Mouse (Mus musculus) midbrain, embryonic 14.5 days (tissue): ENCODE measurements around the gene Mymk. TPM values are rescaled to one million over a fixed set of nuclear protein-coding genes. Genes with fewer than 3 reads are reported as not detected.

Experiments used
- ATAC-seq: fragments of 200-750 bp; cut with Nextera tagmentation; 2 replicates; pipeline ENCODE4 v1.8.0; 2017; ENCODE audit warnings: moderate number of reproducible peaks, moderate library complexity; ENCODE audit not compliant: low FRiP score, low TSS enrichment
- DNase-seq: peaks from one replicate; pipeline ENCODE4 v3.0.0-alpha.2; 2015
- H3K27ac ChIP-seq: fragments of 300-500 bp; sonication (generic); replicated peaks from 2 replicates; pipeline ENCODE4 v1.5.1; 2014; ENCODE audit warnings: mild to moderate bottlenecking, low read depth, low read length, moderate library complexity
- H3K27me3 ChIP-seq: fragments of 300-500 bp; sonication (generic); 2 replicates; pipeline ENCODE4 v1.6.1; 2014; ENCODE audit warnings: low read length, control low read depth, mixed read lengths; ENCODE audit not compliant: control insufficient read depth, insufficient read depth
- H3K36me3 ChIP-seq: fragments of 300-500 bp; sonication (generic); 2 replicates; pipeline ENCODE4 v1.6.1; 2014; ENCODE audit warnings: low read length, control low read depth; ENCODE audit not compliant: control insufficient read depth, insufficient read depth
- H3K4me1 ChIP-seq: fragments of 300-500 bp; sonication (generic); 2 replicates; pipeline ENCODE4 v1.6.1; 2014; ENCODE audit warnings: mild to moderate bottlenecking, antibody characterized with exemption, low read length, control low read depth; ENCODE audit not compliant: control insufficient read depth, insufficient read depth
- H3K4me2 ChIP-seq: fragments of 300-500 bp; sonication (generic); 2 replicates; pipeline ENCODE4 v1.6.1; 2014; ENCODE audit warnings: mild to moderate bottlenecking, low read length, moderate library complexity
- H3K4me3 ChIP-seq: fragments of 300-500 bp; sonication (generic); replicated peaks from 2 replicates; pipeline ENCODE4 v1.5.1; 2014; ENCODE audit warnings: low read depth, low read length
- H3K9ac ChIP-seq: fragments of 300-500 bp; sonication (generic); replicated peaks from 2 replicates; pipeline ENCODE4 v1.6.1; 2014; ENCODE audit warnings: mild to moderate bottlenecking, low read length, moderate library complexity
- H3K9me3 ChIP-seq: fragments of 300-500 bp; sonication (generic); 2 replicates; pipeline ENCODE4 v1.6.1; 2016; ENCODE audit warnings: low read length, control low read depth, mixed read lengths; ENCODE audit not compliant: control insufficient read depth
- WGBS: fragments of 180-500 bp; shearing (Covaris S2); extraction: QIAGEN DNeasy Blood & Tissue Kit; methylation state at CpG from one replicate; pipeline ENCODE4 v1.1.7; 2014; 5-methylcytosine and 5-hydroxymethylcytosine counted together
- polyA plus RNA-seq: library from polyadenylated mRNA; unstranded; fragments of >200 nt; fragmentation: Nextera tagmentation; extraction: Ambion mirVana; gene quantifications from 2 replicates; pipeline ENCODE4 v1.2.1, GENCODE M21; 2014

The Mymk gene
- polyA plus RNA-seq: not detected in 2 replicates

DNA sequence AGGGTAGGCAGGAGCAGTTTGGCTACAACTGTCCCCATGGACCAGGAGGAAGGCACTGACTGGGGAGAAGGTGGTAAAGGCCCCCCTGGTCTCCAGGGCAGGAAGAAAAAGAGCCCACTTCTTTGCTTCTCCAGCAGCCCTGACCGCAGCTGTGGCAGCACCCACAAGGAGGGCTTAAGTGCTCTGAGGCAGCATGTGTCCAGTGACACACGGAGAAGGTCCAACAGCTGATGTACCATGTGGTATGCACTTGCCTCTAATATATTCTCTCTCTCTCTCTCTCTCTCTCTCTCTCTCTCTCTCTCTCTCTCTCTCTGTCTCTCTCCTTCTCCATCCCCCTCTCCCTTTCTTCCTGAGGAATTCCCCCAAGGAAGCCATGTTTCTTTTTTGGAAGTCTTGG lies at the start of gene Mymk:
Gene Mymk (minus strand): TSS at position 202 of the 400 bp plus-strand sequence.
- no peak for DNase-seq
- no peaks in the 10 kb centered on the region for H3K27me3 ChIP-seq
- no peaks in the 10 kb centered on the region for H3K9me3 ChIP-seq
- ATAC-seq: no peak
- H3K36me3 ChIP-seq: no peaks in the 10 kb centered on the region
- H3K27ac ChIP-seq: no peak within 1 kb of the TSS
- no peak within 1 kb of the TSS for H3K4me3 ChIP-seq
- no peak within 1 kb of the TSS for H3K9ac ChIP-seq
- H3K4me1 ChIP-seq: no peaks in the 10 kb centered on the region
- WGBS: 83% methylated on average over 2 of the region's 2 CpGs
- H3K4me2 ChIP-seq: no peak within 1 kb of the TSS

- H3K4me3 ChIP-seq: no peak overlapping the region
- peaks cover 22% of the 10 kb centered on the region; the same call in 1 of the 2 replicates for H3K4me1 ChIP-seq
- no peak overlapping the region for H3K4me2 ChIP-seq
- H3K9ac ChIP-seq: no peak overlapping the region
- H3K36me3 ChIP-seq: no peaks in the 10 kb centered on the region
- WGBS: 78% methylated on average over 8 of the region's 8 CpGs
- peak; percentile 43 for DNase-seq
- no peaks in the 10 kb centered on the region for H3K9me3 ChIP-seq
- no peak overlapping the region for H3K27ac ChIP-seq
- no peak for ATAC-seq
- no peaks in the 10 kb centered on the region for H3K27me3 ChIP-seq
Measured at GRCm38 (mm10) chr2:27120241-27120641, 48.3 kb upstream of the Mymk start.

DNA sequence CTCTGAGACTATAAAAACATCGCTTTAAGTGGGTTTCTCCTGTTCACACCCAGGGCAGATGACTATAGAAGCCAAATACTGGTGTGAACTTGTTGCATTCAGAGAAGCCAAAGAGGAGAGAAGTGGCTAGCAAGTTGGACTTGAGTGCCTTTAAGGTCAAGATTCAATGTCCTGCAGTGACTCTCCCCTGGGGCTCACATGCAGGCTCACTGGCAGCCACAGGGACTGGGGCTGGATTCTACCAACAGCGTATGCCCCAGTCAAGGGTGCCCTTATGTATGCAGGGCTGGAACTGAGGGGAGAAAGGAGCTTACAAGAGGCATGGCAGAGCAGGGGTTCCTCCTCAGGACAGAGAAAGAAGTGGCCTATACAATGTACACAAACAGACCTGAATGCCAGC lies 47.8 kb upstream of the Mymk start:
- DNase-seq (no peak), ATAC-seq (no peak)
- H3K36me3 ChIP-seq: no peaks in the 10 kb centered on the region
- no peaks in the 10 kb centered on the region for H3K27me3 ChIP-seq
- no peak overlapping the region for H3K4me3 ChIP-seq
- H3K9ac ChIP-seq: no peak overlapping the region
- WGBS: 90% methylated on average over 2 of the region's 2 CpGs
- H3K4me2 ChIP-seq: no peak overlapping the region
- H3K4me1 ChIP-seq: peaks cover 22% of the 10 kb centered on the region; the same call in 1 of the 2 replicates
- no peaks in the 10 kb centered on the region for H3K9me3 ChIP-seq
- no peak overlapping the region for H3K27ac ChIP-seq

- Histone ChIP-seq H3K9ac (no peak overlapping the region), H3K27me3 (no peaks in the 10 kb centered on the region), H3K9me3 (no peaks in the 10 kb centered on the region), H3K27ac (no peak overlapping the region), H3K4me1 (peaks cover 22% of the 10 kb centered on the region; the same call in 1 of the 2 replicates), H3K36me3 (no peaks in the 10 kb centered on the region), H3K4me3 (no peak overlapping the region), H3K4me2 (no peak overlapping the region)
- ATAC-seq: no peak
- DNase-seq: no peak
- WGBS: 69% methylated on average over 4 of the region's 4 CpGs
Measured at GRCm38 (mm10) chr2:27118452-27118851, 46.5 kb upstream of the Mymk start.

DNA sequence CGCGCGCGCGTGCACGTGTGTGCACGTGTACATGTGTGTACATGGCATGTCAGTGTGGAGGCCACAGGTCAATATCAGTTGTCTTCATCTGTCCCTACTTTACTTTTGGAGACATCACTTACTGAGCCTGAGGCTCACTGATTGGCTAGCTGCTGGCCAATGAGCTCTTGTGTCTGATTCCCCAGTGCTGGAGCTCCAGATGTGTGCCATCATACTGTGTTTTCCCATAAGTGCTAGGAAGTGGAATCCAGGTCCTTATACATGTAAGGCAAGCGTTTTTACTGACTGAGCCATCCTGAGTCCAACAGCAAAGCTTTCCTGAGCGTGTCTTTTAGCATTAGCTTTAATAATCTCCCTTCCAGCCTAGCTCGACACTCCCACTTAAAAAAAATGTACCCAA lies 42.2 kb upstream of the Mymk start:
- ATAC-seq: no peak
- Histone ChIP-seq H3K9me3 (no peaks in the 10 kb centered on the region), H3K36me3 (no peaks in the 10 kb centered on the region), H3K9ac (no peak overlapping the region), H3K4me1 (no peaks in the 10 kb centered on the region), H3K4me2 (no peak overlapping the region), H3K27me3 (no peaks in the 10 kb centered on the region), H3K4me3 (no peak overlapping the region), H3K27ac (no peak overlapping the region)
- WGBS: 88% methylated on average over 10 of the region's 10 CpGs
- DNase-seq: no peak

GRCm38 (mm10) chr2:27112585-27112984 lies 40.6 kb upstream of the Mymk start:
- H3K9ac ChIP-seq: no peak overlapping the region
- H3K4me2 ChIP-seq: no peak overlapping the region
- no peaks in the 10 kb centered on the region for H3K27me3 ChIP-seq
- H3K4me3 ChIP-seq: no peak overlapping the region
- ATAC-seq: no peak
- 67% methylated on average over 20 of the region's 20 CpGs for WGBS
- no peak for DNase-seq
- no peak overlapping the region for H3K27ac ChIP-seq
- no peaks in the 10 kb centered on the region for H3K36me3 ChIP-seq
- no peaks in the 10 kb centered on the region for H3K9me3 ChIP-seq
- 0 out of 2 replicates have a peak, but pooled peaks cover 3% of the 10 kb centered on the region for H3K4me1 ChIP-seq

GRCm38 (mm10) chr2:27109052-27109451 lies 37.1 kb upstream of the Mymk start:
- no peak for ATAC-seq

GRCm38 (mm10) chr2:27108144-27108543 lies 36.2 kb upstream of the Mymk start:
- no peak overlapping the region for H3K4me2 ChIP-seq
- no peaks in the 10 kb centered on the region for H3K9me3 ChIP-seq
- WGBS: 49% methylated on average over 2 of the region's 2 CpGs
- no peak overlapping the region for H3K27ac ChIP-seq
- H3K36me3 ChIP-seq: no peaks in the 10 kb centered on the region
- ATAC-seq: no peak
- no peak for DNase-seq
- H3K27me3 ChIP-seq: no peaks in the 10 kb centered on the region
- H3K4me1 ChIP-seq: 0 out of 2 replicates have a peak, but pooled peaks cover 7% of the 10 kb centered on the region
- H3K4me3 ChIP-seq: no peak overlapping the region
- H3K9ac ChIP-seq: no peak overlapping the region

More at GRCm38 (mm10) chr2:27109052-27109451, 37.1 kb upstream of the Mymk start:
- WGBS: 83% methylated on average over 5 of the region's 5 CpGs
- Histone ChIP-seq H3K4me2 (no peak overlapping the region), H3K36me3 (no peaks in the 10 kb centered on the region), H3K27me3 (no peaks in the 10 kb centered on the region), H3K4me1 (0 out of 2 replicates have a peak, but pooled peaks cover 3% of the 10 kb centered on the region), H3K27ac (no peak overlapping the region), H3K4me3 (no peak overlapping the region), H3K9ac (no peak overlapping the region), H3K9me3 (no peaks in the 10 kb centered on the region)
- DNase-seq: no peak

GRCm38 (mm10) chr2:27106816-27107215 lies 34.8 kb upstream of the Mymk start:
- Histone ChIP-seq H3K9me3 (no peaks in the 10 kb centered on the region), H3K4me2 (no peak overlapping the region), H3K36me3 (no peaks in the 10 kb centered on the region), H3K4me1 (0 out of 2 replicates have a peak, but pooled peaks cover 7% of the 10 kb centered on the region), H3K4me3 (no peak overlapping the region), H3K27me3 (no peaks in the 10 kb centered on the region), H3K9ac (no peak overlapping the region), H3K27ac (no peak overlapping the region)
- DNase-seq (no peak), ATAC-seq (no peak)
- 81% methylated on average over 3 of the region's 3 CpGs for WGBS
